Mouse (Mus musculus) left cerebral cortex, adult 2 months (tissue): ENCODE results near the gene Serpinb1a. TPM values are rescaled to one million over a fixed set of nuclear protein-coding genes. Genes with fewer than 3 reads are reported as not detected.
A peak's percentile ranks its signal among the peaks of the same experiment; 100 is the strongest.
"Not testable (repeated sequence)": the region's sequence is repeated elsewhere in the genome, so short reads cannot be mapped to it uniquely, and the experiment has no call there.

ENCODE experiments used
- DNase-seq, 2 experiments: peaks; one replicate each; pipeline ENCODE4 v3.0.0; 2021 to 2022; ENCODE audit warnings: low spot score in 2 of 2, mixed read lengths in 1 of 2; ENCODE audit errors: extremely low spot score in 1 of 2
- H3K27ac ChIP-seq: fragments of 200-600 bp; 2 replicates; pipeline ENCODE4 v1.8.1; 2022
- H3K4me3 ChIP-seq: fragments of 200-600 bp; 2 replicates; pipeline ENCODE4 v1.8.1; 2022
- CTCF ChIP-seq: fragments of 200-600 bp; IDR thresholded peaks from 2 replicates; pipeline ENCODE4 v1.8.1; 2022; ENCODE audit warnings: antibody characterized with exemption, mild to moderate bottlenecking, moderate library complexity
- intact Hi-C: fragments of 180-260 bp; cut with DNase I; formaldehyde crosslinking; loops from one replicate; pipeline ENCODE4 v1.15.1; 2025
- long read RNA-seq, 2 experiments: library from polyadenylated mRNA; stranded (forward); transcript quantifications; one replicate each; pipeline ENCODE4 v2.0.0; 2021; ENCODE audit warnings: borderline mapping rate in 2 of 2
- total RNA-seq, 2 experiments: library from RNA; stranded (reverse); gene quantifications; 2 replicates each; pipeline ENCODE4 v1.2.3; 2021

Gene Serpinb1a
- 1 to 10 TPM; 2.6 to 4.6 TPM for total RNA-seq
- long read RNA-seq, experiment 1, partial matches to known transcripts = 0 of 2 reads
- long read RNA-seq, experiment 1, other reads (novel, unspliced or antisense) = 0 of 2 reads
- long read RNA-seq, experiment 2 = 0 reads

GRCm38 (mm10) chr13:32850668-32851404, at the start of gene Serpinb1a:
TSS of gene Serpinb1a (minus strand) at chr13:32851185.
- Histone ChIP-seq H3K4me3 (no peak within 1 kb of the TSS), H3K27ac (no peak within 1 kb of the TSS; the same call in 1 of the 2 replicates)
- no peak for DNase-seq
- intact Hi-C loops = no loop called here
- no peak for TF ChIP-seq CTCF

GRCm38 (mm10) chr13:32900639-32901038, 49.7 kb upstream of the Serpinb1a start:
- peak; percentile 13 to 32 for DNase-seq
- Histone ChIP-seq H3K4me3 (no peak overlapping the region), H3K27ac (no peak overlapping the region)
- peak; percentile 56 for TF ChIP-seq CTCF
- intact Hi-C loops = loop anchor here (5.0 kb wide), 1 partner anchor 662 kb away; no protein-coding TSS in a partner anchor

- DNase-seq, intact Hi-C loops, H3K4me3 ChIP-seq, H3K27ac ChIP-seq: not testable (repeated sequence)
Measured at GRCm38 (mm10) chr13:32899114-32899513, 48.1 kb upstream of the Serpinb1a start.

- no peak for DNase-seq
- intact Hi-C loops = no loop called here
- Histone ChIP-seq H3K27ac (no peak within 1 kb of the TSS), H3K4me3 (no peak within 1 kb of the TSS)
- no peak for TF ChIP-seq CTCF
Measured at GRCm38 (mm10) chr13:32898111-32898510, 47.1 kb upstream of the Serpinb1a start, which contains the start of gene Serpinb1c. TSS of gene Serpinb1c (minus strand) at chr13:32898211.

GRCm38 (mm10) chr13:32896931-32897330, 45.9 kb upstream of the Serpinb1a start:
- TF ChIP-seq CTCF = no peak
- intact Hi-C loops = no loop called here
- Histone ChIP-seq H3K4me3 (no peak overlapping the region), H3K27ac (no peak overlapping the region)
- no peak for DNase-seq

- intact Hi-C loops = no loop called here
- TF ChIP-seq CTCF = no peak
Measured at GRCm38 (mm10) chr13:32884755-32885154, 33.8 kb upstream of the Serpinb1a start.

GRCm38 (mm10) chr13:32873862-32874261, 22.9 kb upstream of the Serpinb1a start:
- Histone ChIP-seq H3K27ac (no peak overlapping the region), H3K4me3 (no peak overlapping the region)
- intact Hi-C loops = no loop called here
- DNase-seq = no peak
- no peak for TF ChIP-seq CTCF

More at GRCm38 (mm10) chr13:32884755-32885154, 33.8 kb upstream of the Serpinb1a start:
- DNase-seq = no peak
- no peak overlapping the region for H3K4me3 ChIP-seq
- no peak overlapping the region for H3K27ac ChIP-seq

- DNase-seq = no peak
- H3K27ac ChIP-seq = no peak overlapping the region
- H3K4me3 ChIP-seq = no peak overlapping the region
- intact Hi-C loops = loop anchor here (5.0 to 10.0 kb wide), 2 partner anchors 898 to 1126 kb away; no protein-coding TSS in a partner anchor
- TF ChIP-seq CTCF = no peak
Measured at GRCm38 (mm10) chr13:32868843-32869242, 17.9 kb upstream of the Serpinb1a start.

GRCm38 (mm10) chr13:32868233-32868632, 17.2 kb upstream of the Serpinb1a start:
- not testable (repeated sequence) for DNase-seq, H3K4me3 ChIP-seq, H3K27ac ChIP-seq
- intact Hi-C loops = loop anchor here (5.0 to 10.0 kb wide), 2 partner anchors 899 to 1127 kb away; no protein-coding TSS in a partner anchor

- Histone ChIP-seq H3K4me3 (no peak overlapping the region), H3K27ac (no peak overlapping the region)
- intact Hi-C loops = loop anchor here (2.0 to 10.0 kb wide), 3 partner anchors 900 to 1128 kb away; no protein-coding TSS in a partner anchor
- TF ChIP-seq CTCF = no peak
- DNase-seq = no peak
Measured at GRCm38 (mm10) chr13:32867030-32867429, 16.0 kb upstream of the Serpinb1a start.

- peak; percentile 94 for TF ChIP-seq CTCF
- Histone ChIP-seq H3K27ac (no peak overlapping the region), H3K4me3 (no peak overlapping the region)
- intact Hi-C loops = loop anchor here (2.0 to 10.0 kb wide), 3 partner anchors 901 to 1128 kb away; no protein-coding TSS in a partner anchor
- peak; percentile 62 to 77 for DNase-seq
Measured at GRCm38 (mm10) chr13:32866484-32866883, 15.5 kb upstream of the Serpinb1a start.

GRCm38 (mm10) chr13:32865591-32865990, 14.6 kb upstream of the Serpinb1a start:
- TF ChIP-seq CTCF = peak; percentile 35
- Histone ChIP-seq H3K27ac (no peak overlapping the region), H3K4me3 (no peak overlapping the region)
- no peak for DNase-seq
- intact Hi-C loops = loop anchor here (5.0 to 10.0 kb wide), 2 partner anchors 902 to 1129 kb away; no protein-coding TSS in a partner anchor

- not testable (repeated sequence) for DNase-seq, H3K27ac ChIP-seq
- intact Hi-C loops = loop anchor here (10.0 kb wide), 1 partner anchor 1130 kb away; no protein-coding TSS in a partner anchor
Measured at GRCm38 (mm10) chr13:32864529-32864928, 13.5 kb upstream of the Serpinb1a start.

More at GRCm38 (mm10) chr13:32864529-32864928, 13.5 kb upstream of the Serpinb1a start:
- not testable (repeated sequence) for H3K4me3 ChIP-seq
